Mouse (Mus musculus): Measurements from ENCODE around the gene Got2. TPM values are rescaled to one million over a fixed set of nuclear protein-coding genes. Genes with fewer than 3 reads are reported as not detected.

The Got2 gene
- total and polyA plus RNA-seq, 2 experiments from 2014 or later, result 198 to 208 TPM

DNA sequence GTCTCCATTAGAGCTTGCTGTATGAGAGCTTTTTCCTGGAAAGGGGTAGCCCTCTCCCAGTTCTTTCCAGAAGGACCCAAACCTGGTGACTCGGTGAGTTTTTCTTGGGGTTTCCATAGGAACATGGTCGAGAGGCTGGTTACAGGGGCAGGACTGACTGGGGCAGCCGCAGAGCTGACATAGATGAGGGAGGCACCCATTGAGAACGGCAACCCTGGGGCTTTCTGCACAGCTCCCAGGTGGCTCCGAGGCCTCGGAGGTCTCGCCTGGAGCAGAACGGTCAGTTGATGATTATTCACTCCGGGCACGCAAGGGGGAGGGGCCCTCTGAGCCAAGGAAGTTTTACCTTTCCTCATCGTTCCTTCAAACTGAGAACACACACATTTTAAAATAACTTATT lies 19.5 kb upstream of the Got2 start:
- DNase-seq (no peak), ATAC-seq (no peak)
- H3K27ac ChIP-seq (ENCODE audit: low read depth, low read length), result no peak overlapping the region
- H3K9ac ChIP-seq, result no peak overlapping the region
- H3K27me3 ChIP-seq (ENCODE audit: insufficient read depth, low read length), result no peaks in the 10 kb centered on the region
- WGBS, result 89% methylated on average over 11 of the region's 11 CpGs
- no peak for TF ChIP-seq CTCF (IDR thresholded peaks at IDR 0.05; ENCODE audit: low read depth)
- no peak overlapping the region for H3K4me2 ChIP-seq (ENCODE audit: low read depth)
- no peaks in the 10 kb centered on the region for H3K9me3 ChIP-seq (ENCODE audit: low read length)
- H3K4me3 ChIP-seq (ENCODE audit: low read depth, low read length), result no peak overlapping the region
- no peaks in the 10 kb centered on the region for H3K4me1 ChIP-seq (ENCODE audit: insufficient read depth)
- H3K36me3 ChIP-seq (ENCODE audit: insufficient read depth), result no peaks in the 10 kb centered on the region

DNA sequence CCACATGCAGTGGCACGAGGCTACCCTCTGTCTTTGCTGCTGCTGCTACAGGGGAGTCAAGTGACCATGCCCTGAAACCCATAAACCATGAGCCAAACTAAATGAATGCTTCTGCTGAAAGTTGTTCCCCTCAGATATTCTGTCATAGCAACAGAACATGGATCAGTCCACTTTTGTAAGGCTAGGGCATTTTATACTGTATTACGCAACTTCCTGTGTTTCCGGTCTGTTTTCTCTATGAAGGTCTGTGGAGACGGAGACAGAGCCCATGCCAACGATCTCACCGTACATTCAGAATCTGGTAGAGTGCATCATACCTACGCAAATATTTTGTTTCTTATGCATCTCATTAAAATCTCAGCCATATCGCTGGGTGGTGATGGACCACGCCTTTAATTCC lies 18.4 kb upstream of the Got2 start:
- TF ChIP-seq CTCF (IDR thresholded peaks at IDR 0.05; ENCODE audit: low read depth), result no peak
- 90% methylated on average over 9 of the region's 9 CpGs for WGBS
- Histone ChIP-seq H3K27ac (ENCODE audit: low read depth, low read length) (no peak overlapping the region), H3K9ac (no peak overlapping the region), H3K36me3 (ENCODE audit: insufficient read depth) (no peaks in the 10 kb centered on the region), H3K4me2 (ENCODE audit: low read depth) (no peak overlapping the region), H3K4me1 (ENCODE audit: insufficient read depth) (no peaks in the 10 kb centered on the region), H3K9me3 (ENCODE audit: low read length) (no peaks in the 10 kb centered on the region), H3K4me3 (ENCODE audit: low read depth, low read length) (no peak overlapping the region), H3K27me3 (ENCODE audit: insufficient read depth, low read length) (no peaks in the 10 kb centered on the region)
- no peak for DNase-seq
- ATAC-seq, result no peak

DNA sequence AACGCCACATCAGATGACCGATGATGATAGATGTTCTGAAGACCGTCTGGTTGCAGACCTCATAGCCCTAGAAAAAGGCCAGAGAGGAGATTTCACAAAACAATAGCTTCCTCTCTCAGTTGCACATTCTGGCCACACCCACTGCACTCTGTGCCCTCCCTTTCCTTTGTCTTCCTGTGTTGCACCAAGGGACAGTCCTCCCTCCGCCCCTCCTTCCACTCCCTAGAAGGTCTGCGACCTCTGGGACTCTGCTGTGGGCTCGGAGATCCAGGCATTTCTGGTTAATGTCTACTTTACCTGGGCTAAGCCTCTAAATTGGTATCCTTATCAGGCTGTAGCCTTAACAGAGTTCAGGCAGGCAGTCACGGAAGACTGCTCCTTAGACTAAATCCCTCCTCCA lies 13.5 kb upstream of the Got2 start:
- 27% methylated on average over 7 of the region's 7 CpGs for WGBS
- Histone ChIP-seq H3K27ac (ENCODE audit: low read depth, low read length) (no peak overlapping the region), H3K4me1 (ENCODE audit: insufficient read depth) (no peaks in the 10 kb centered on the region), H3K9ac (no peak overlapping the region), H3K9me3 (ENCODE audit: low read length) (no peaks in the 10 kb centered on the region), H3K4me2 (ENCODE audit: low read depth) (no peak overlapping the region), H3K27me3 (ENCODE audit: insufficient read depth, low read length) (no peaks in the 10 kb centered on the region), H3K4me3 (ENCODE audit: low read depth, low read length) (no peak overlapping the region), H3K36me3 (ENCODE audit: insufficient read depth) (no peaks in the 10 kb centered on the region)
- no peak for ATAC-seq
- DNase-seq, result no peak
- TF ChIP-seq CTCF (IDR thresholded peaks at IDR 0.05; ENCODE audit: low read depth), result no peak

GRCm38 (mm10) chr8:95893701-95894100 lies 5.4 kb upstream of the Got2 start:
- Histone ChIP-seq H3K4me1 (ENCODE audit: insufficient read depth) (no peaks in the 10 kb centered on the region), H3K27me3 (ENCODE audit: insufficient read depth, low read length) (no peaks in the 10 kb centered on the region), H3K4me2 (ENCODE audit: low read depth) (no peak overlapping the region), H3K27ac (ENCODE audit: low read depth, low read length) (no peak overlapping the region), H3K9me3 (ENCODE audit: low read length) (no peaks in the 10 kb centered on the region), H3K36me3 (ENCODE audit: insufficient read depth) (no peaks in the 10 kb centered on the region), H3K4me3 (ENCODE audit: low read depth, low read length) (no peak overlapping the region), H3K9ac (no peak overlapping the region)
- TF ChIP-seq CTCF (IDR thresholded peaks at IDR 0.05; ENCODE audit: low read depth), result no peak
- DNase-seq (no peak), ATAC-seq (no peak)
- WGBS, result 87% methylated on average over 5 of the region's 5 CpGs

GRCm38 (mm10) chr8:95887578-95888284 lies 616 bp downstream of the Got2 start:
- 2% methylated on average over 38 of the region's 38 CpGs for WGBS

DNA sequence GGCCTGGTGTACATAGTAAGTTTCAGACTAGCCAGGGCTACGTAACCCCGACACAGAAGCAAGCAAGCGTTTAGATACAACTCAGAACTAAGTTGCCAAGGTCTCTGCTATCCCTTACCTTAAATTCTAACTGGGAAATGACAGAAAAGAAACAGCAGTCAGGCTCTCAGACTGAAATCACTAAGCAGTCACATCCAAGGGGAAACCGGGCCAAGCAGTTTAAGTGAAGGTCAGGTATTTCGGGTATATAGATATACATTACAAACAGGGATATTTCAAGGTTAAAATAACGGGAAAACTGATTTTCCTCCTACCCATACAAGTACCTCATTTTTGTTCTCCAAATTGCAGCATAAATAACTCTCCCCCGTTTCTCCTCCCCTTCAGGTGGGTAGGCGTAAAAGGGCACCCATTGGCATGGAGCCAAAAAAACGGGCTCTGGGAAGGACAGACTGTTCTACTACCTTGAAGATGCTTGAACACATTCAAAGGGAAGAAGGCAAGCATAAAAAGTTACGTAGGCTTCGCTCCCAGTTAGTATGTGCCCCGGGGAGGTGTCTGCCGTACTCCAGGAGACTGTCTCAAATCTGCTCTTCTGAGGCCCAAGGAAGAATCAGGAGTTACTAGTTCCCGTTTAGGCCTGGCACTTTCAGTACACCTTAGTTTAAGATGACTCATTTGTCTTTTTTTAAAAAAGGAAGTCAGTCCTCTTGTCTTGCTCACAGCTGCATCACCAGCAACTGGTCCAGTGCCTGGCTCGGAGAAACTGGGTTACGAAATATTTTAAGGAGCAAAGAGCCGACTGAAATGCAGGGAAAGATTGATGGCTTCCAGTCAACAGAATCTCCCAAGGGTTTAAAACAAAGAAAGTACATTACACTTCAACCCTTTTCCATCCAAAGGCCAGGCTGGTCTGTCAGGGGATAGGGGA lies 1.4 kb downstream of the Got2 start:
- H3K4me2 ChIP-seq (ENCODE audit: low read depth), result peak overlapping the region; percentile 89
- peak overlapping the region; percentile 92 for H3K4me3 ChIP-seq (ENCODE audit: low read depth, low read length)
- WGBS, result 64% methylated on average over 17 of the region's 17 CpGs
- peaks cover 10% of the 10 kb centered on the region; the same call in 1 of the 2 replicates for H3K4me1 ChIP-seq (ENCODE audit: insufficient read depth)
- TF ChIP-seq CTCF (IDR thresholded peaks at IDR 0.05; ENCODE audit: low read depth), result no peak
- H3K27ac ChIP-seq (ENCODE audit: low read depth, low read length), result peak overlapping the region; percentile 73
- peak overlapping the region; percentile 88 for H3K9ac ChIP-seq
- no peak for ATAC-seq
- peak; percentile 24 for DNase-seq
- no peaks in the 10 kb centered on the region for H3K27me3 ChIP-seq (ENCODE audit: insufficient read depth, low read length)
- H3K9me3 ChIP-seq (ENCODE audit: low read length), result no peaks in the 10 kb centered on the region
- no peaks in the 10 kb centered on the region for H3K36me3 ChIP-seq (ENCODE audit: insufficient read depth)

More at GRCm38 (mm10) chr8:95887578-95888284, 616 bp downstream of the Got2 start:
- Histone ChIP-seq H3K9me3 (ENCODE audit: low read length) (no peaks in the 10 kb centered on the region), H3K27me3 (ENCODE audit: insufficient read depth, low read length) (no peaks in the 10 kb centered on the region), H3K4me2 (ENCODE audit: low read depth) (peak overlapping the region; percentile 89), H3K4me3 (ENCODE audit: low read depth, low read length) (peak overlapping the region; percentile 92), H3K9ac (peak overlapping the region; percentile 88), H3K27ac (ENCODE audit: low read depth, low read length) (peak overlapping the region; percentile 73), H3K36me3 (ENCODE audit: insufficient read depth) (no peaks in the 10 kb centered on the region), H3K4me1 (ENCODE audit: insufficient read depth) (peaks cover 10% of the 10 kb centered on the region; the same call in 1 of the 2 replicates)
- TF ChIP-seq CTCF (IDR thresholded peaks at IDR 0.05; ENCODE audit: low read depth), result no peak
- peak; percentile 83 for DNase-seq
- ATAC-seq, result peak; percentile 92

DNA sequence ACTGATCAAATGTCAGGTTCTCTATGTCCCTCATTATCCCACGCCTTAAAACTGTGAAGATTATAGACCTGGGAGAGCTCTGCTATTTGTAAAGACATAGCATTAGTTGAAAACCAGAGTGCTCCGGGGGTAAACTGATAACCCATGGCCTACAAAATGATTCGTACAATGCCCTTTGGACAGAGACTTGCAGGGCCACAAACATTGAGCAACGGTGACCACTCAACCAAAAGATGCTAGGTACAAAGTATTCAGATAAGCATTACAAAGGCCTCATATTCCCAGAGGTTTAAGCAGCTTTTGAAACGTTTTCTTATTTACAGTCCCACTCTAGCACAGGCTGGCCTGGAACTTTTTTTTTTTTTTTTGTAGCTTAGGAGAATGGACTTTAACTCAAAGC lies 2.4 kb downstream of the Got2 start:
- Histone ChIP-seq H3K27me3 (ENCODE audit: insufficient read depth, low read length) (no peaks in the 10 kb centered on the region), H3K9ac (no peak overlapping the region), H3K9me3 (ENCODE audit: low read length) (no peaks in the 10 kb centered on the region), H3K4me2 (ENCODE audit: low read depth) (no peak overlapping the region), H3K36me3 (ENCODE audit: insufficient read depth) (no peaks in the 10 kb centered on the region), H3K27ac (ENCODE audit: low read depth, low read length) (no peak overlapping the region), H3K4me3 (ENCODE audit: low read depth, low read length) (no peak overlapping the region), H3K4me1 (ENCODE audit: insufficient read depth) (peaks cover 10% of the 10 kb centered on the region; the same call in 1 of the 2 replicates)
- 84% methylated on average over 5 of the region's 5 CpGs for WGBS
- DNase-seq (no peak), ATAC-seq (no peak)
- no peak for TF ChIP-seq CTCF (IDR thresholded peaks at IDR 0.05; ENCODE audit: low read depth)

Data from forebrain, postnatal 0 days (tissue).